Mouse (Mus musculus) spleen, adult 2 months (tissue): Measurements from ENCODE around the gene Arpc5.

Experiments
- CTCF ChIP-seq: fragments of 200-500 bp; IDR thresholded peaks from 2 replicates; pipeline ENCODE4 v1.5.1; 2011; ENCODE audit warnings: mild to moderate bottlenecking, inconsistent platforms; ENCODE audit not compliant: insufficient read depth, insufficient read length, insufficient replicate concordance; ENCODE audit errors: extremely low read depth
- POLR2A ChIP-seq: fragments of 200-500 bp; IDR thresholded peaks from 2 replicates; pipeline ENCODE4 v1.6.1; 2011; ENCODE audit warnings: low read depth, low read length, inconsistent platforms

GRCm38 (mm10) chr1:152795688-152796255 is 29.4 kb downstream of the Arpc5 start:
- no peak for TF ChIP-seq POLR2A
- no peak for TF ChIP-seq CTCF
